ENCODE assay signal across 8 mouse cellular contexts in the genomic region with DNA sequence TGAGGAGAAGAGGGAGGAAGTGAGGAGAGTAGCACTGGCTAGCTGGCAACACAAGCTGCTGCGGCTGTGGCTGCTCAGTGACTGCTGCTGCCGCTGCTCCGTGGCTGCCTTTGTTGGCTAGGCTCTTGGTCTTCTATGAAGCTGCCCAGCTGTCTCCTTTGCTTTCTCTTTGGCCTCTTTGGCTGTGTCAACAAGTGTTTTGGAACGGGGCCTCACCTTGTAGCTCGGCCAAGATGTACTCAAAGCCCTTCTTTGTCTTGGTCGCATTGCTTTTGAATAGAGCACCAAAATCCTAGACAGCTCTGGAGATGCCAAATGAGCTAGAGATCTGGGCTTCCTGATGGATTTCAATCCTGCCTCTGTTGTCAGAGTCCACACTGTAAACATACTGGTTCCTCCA. TPM values are rescaled to one million over a fixed set of nuclear protein-coding genes. Genes with fewer than 3 reads are reported as not detected.
A peak's percentile ranks its signal among the peaks of the same experiment; 100 is the strongest.
DNase-seq lines count a peak whose midpoint lies in the region; ATAC-seq and TF ChIP-seq lines count a peak whose summit lies in the region.

No protein-coding gene starts in this region.

- no peak overlapping the region for H3K27ac ChIP-seq in layer of hippocampus, adult 2 months

- no peak for TF ChIP-seq CTCF in layer of hippocampus, adult 2 months (conservative IDR thresholded peaks at IDR 0.05)

- H3K4me3 ChIP-seq in layer of hippocampus, adult 2 months = no peak overlapping the region

- peak; percentile 13 to 40 for DNase-seq in kidney, postnatal 4 days
- DNase-seq in kidney, adult 11 months = no peak
- peak; percentile 55 for DNase-seq in fibroblast of lung, adult 2 months (ENCODE audit: low read depth)
- DNase-seq in layer of hippocampus, adult 2 months (ENCODE audit: low spot score in 2 of 2) = peak; percentile 64 to 84
- DNase-seq in lung, postnatal 14 days = peak; percentile 48
- no peak for DNase-seq in adrenal gland, postnatal 25 days
- DNase-seq in urinary bladder, adult 2 months (ENCODE audit: low spot score) = no peak

- ATAC-seq in granulocyte monocyte progenitor cell, adult 5-6 weeks (replicated peaks; ENCODE audit: poor library complexity, severe bottlenecking) = no peak

RNA-seq across cellular contexts. Expression of a gene that starts 29.1 kb away (rescaled TPM):
- 10 to 100 TPM; 87.5 to 89.8 TPM for total RNA-seq in layer of hippocampus, adult 2 months (2021)
- 17.3 and 26.8 TPM in 2 replicates for total RNA-seq in granulocyte monocyte progenitor cell, adult 5-6 weeks (2014; fragmentation: Nextera tagmentation)
- 7.7 and 10.6 TPM in 2 replicates for total RNA-seq in granulocyte monocyte progenitor cell, adult 5-6 weeks (2017)
- total RNA-seq in adrenal gland, postnatal 25 days (2021) = 6.0 and 10.4 TPM in 2 replicates
- polyA plus RNA-seq in urinary bladder, adult 2 months (2012; rRNA removed) = 49.2 and 51.3 TPM in 2 replicates

RNA-seq across cellular contexts. Expression of a gene that starts 48.9 kb away (rescaled TPM):
- not detected for total RNA-seq in layer of hippocampus, adult 2 months (2021)
- not detected in 2 replicates for total RNA-seq in granulocyte monocyte progenitor cell, adult 5-6 weeks (2014; fragmentation: Nextera tagmentation)
- not detected in 2 replicates for total RNA-seq in granulocyte monocyte progenitor cell, adult 5-6 weeks (2017)
- total RNA-seq in adrenal gland, postnatal 25 days (2021) = not detected in 2 replicates
- not detected in 2 replicates for polyA plus RNA-seq in urinary bladder, adult 2 months (2012; rRNA removed)

RNA-seq across cellular contexts. Expression of a gene that starts 51.6 kb away (rescaled TPM):
- 10 to 100 TPM; 51.6 to 52.0 TPM for total RNA-seq in layer of hippocampus, adult 2 months (2021)
- 139 and 177 TPM in 2 replicates for total RNA-seq in granulocyte monocyte progenitor cell, adult 5-6 weeks (2014; fragmentation: Nextera tagmentation)
- 220 and 244 TPM in 2 replicates for total RNA-seq in granulocyte monocyte progenitor cell, adult 5-6 weeks (2017)
- 134 and 135 TPM in 2 replicates for total RNA-seq in adrenal gland, postnatal 25 days (2021)
- polyA plus RNA-seq in urinary bladder, adult 2 months (2012; rRNA removed) = 101 and 145 TPM in 2 replicates

RNA-seq across cellular contexts. Expression of a gene that starts 55.5 kb away (rescaled TPM):
- total RNA-seq in layer of hippocampus, adult 2 months (2021) = 100 to 1,000 TPM; 107 to 112 TPM
- total RNA-seq in granulocyte monocyte progenitor cell, adult 5-6 weeks (2014; fragmentation: Nextera tagmentation) = 57.3 and 62.2 TPM in 2 replicates
- 51.3 and 51.8 TPM in 2 replicates for total RNA-seq in granulocyte monocyte progenitor cell, adult 5-6 weeks (2017)
- total RNA-seq in adrenal gland, postnatal 25 days (2021) = 43.4 and 52.9 TPM in 2 replicates
- polyA plus RNA-seq in urinary bladder, adult 2 months (2012; rRNA removed) = 80.4 and 84.2 TPM in 2 replicates

RNA-seq across cellular contexts. Expression of a gene that starts 56.0 kb away (rescaled TPM):
- under 1 TPM in 1 of 2 experiments, not detected in 1; 0.22 TPM for total RNA-seq in layer of hippocampus, adult 2 months (2021)
- 0.75 TPM in 1 of 2 replicates, not detected in the other for total RNA-seq in granulocyte monocyte progenitor cell, adult 5-6 weeks (2014; fragmentation: Nextera tagmentation)
- 0.36 TPM in 1 of 2 replicates, not detected in the other for total RNA-seq in granulocyte monocyte progenitor cell, adult 5-6 weeks (2017)
- not detected in 2 replicates for total RNA-seq in adrenal gland, postnatal 25 days (2021)
- polyA plus RNA-seq in urinary bladder, adult 2 months (2012; rRNA removed) = 0.03 and 0.06 TPM in 2 replicates

Comparison
In these comparisons a context has a peak if more than half of its experiments do, and no peak if none do; other contexts are left out.
1. DNase-seq: peak in kidney, postnatal 4 days (2 of 2), fibroblast of lung, adult 2 months (single experiment), layer of hippocampus, adult 2 months (2 of 2) and lung, postnatal 14 days (single experiment); none in kidney, adult 11 months (single experiment), adrenal gland, postnatal 25 days (single experiment) and urinary bladder, adult 2 months (single experiment).